Mouse (Mus musculus) testis, postnatal 14 days (tissue): Measurements from ENCODE around the gene Gm9833.

Experiments
- DNase-seq: peaks from one replicate; pipeline ENCODE4 v3.0.0; 2021; ENCODE audit warnings: low spot score

Gm9833 gene

GRCm38 (mm10) chr3:10123615-10124014, 35.7 kb downstream of the Gm9833 start:
- no peak for DNase-seq

GRCm38 (mm10) chr3:10124071-10124470, 36.2 kb downstream of the Gm9833 start:
- DNase-seq, result no peak

- no peak for DNase-seq
These were observed 37.4 kb downstream of the Gm9833 start for GRCm38 (mm10) chr3:10125301-10125700.

DNA sequence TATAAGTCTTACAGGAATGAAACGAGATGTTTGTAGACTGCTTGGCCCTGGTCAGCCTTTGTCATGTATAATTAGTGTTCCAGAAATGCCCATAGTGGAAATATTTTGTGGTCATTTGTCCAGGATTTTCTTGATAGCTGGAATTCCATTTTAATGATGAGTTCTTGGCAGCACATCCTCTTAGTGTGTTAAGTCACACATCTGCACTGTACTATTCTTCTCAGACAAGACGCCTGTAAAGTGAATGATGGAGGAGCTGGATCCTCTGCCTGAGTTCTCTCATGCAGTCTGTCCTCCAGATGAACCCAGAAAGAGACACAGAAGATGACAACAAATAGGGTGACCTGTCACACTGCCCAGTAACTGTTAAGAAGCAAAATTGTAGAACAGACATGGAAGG, 38.1 kb downstream of the Gm9833 start:
- DNase-seq, result no peak

DNA sequence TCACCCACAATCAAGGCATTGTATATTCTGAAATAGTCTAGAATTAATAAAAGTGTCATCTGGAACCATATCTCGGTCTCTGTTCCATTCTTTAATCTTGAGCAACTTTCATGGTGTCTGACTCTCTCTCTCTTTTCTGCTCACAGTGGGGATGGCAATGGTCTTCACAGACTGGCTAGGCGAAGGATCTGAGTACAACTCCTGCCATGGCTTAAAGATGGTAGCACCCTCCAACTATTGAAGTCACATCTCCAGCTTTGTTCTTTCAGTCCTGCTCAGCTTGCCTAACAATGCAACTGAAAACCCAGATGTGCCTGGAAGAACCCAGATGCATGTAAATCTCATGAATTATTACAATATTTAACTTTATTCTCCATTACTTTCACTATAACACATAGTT, 38.6 kb downstream of the Gm9833 start:
- no peak for DNase-seq

DNA sequence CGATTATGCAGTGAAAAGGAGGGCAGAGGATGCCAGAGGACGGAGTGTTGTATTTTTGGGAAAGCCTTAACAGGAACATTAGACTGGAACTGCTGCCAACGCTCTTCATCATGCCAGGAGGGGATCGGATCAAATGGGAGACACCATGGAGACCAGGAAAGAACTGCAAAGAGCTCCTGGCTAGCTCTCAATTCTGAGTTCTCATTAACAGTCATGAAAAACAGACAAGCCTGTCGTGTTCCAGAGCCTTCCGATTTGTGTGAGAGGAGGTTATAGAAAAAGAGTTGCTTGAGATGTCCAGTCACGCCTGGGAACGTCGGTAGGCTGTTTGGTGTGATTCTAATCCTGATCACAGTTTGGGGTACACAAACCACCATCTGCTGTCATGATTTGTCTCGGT, 39.0 kb downstream of the Gm9833 start:
- DNase-seq, result no peak

GRCm38 (mm10) chr3:10127505-10127904, 39.6 kb downstream of the Gm9833 start:
- no peak for DNase-seq
